Mouse (Mus musculus) embryo, embryonic 11.5 days (tissue): ENCODE results near the gene Fam227b.

Source experiments
- DNase-seq: peaks from one replicate; pipeline ENCODE4 v3.0.0-alpha.2; 2012; ENCODE audit warnings: low read depth, low spot score

Gene Fam227b

DNA sequence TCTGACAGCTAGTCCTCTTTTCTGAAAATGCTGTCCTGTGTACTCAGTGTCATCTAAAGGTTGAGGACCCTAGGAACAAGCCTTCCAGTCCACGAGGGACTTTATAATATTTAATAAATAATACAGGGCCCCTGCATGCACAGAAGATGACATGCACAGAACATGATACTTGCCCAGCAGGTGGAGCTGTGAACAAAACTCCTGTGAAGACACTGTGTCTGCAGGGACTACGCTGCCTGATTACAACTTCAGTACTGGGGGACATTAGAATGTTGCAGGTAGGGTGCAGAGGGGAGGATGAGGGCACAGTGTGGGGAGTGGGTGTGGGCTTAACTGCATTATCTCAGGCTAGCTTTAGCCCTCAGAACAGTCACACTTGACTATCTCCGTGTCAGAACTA is 145.7 kb downstream of the Fam227b start:
- DNase-seq, result peak; percentile 8

DNA sequence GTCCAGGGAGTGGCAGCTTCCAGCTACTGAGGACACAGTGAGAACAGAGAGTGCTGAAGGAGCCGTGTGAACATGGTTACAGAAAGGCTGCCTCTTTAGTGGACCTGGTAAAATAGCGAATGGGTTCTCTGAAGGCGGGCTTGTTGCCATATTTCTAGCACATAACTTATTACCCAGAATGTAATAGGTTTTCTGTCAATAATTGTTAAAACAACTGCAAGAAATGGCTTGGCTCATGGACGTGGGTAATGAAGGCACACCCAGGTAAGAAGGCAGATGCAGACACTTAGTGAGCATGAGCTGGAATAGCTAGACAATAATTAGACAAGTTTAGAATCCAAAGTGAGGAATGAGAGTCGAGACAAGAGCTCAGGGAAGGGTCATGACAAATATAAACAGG is 149.5 kb downstream of the Fam227b start:
- DNase-seq, result no peak

DNA sequence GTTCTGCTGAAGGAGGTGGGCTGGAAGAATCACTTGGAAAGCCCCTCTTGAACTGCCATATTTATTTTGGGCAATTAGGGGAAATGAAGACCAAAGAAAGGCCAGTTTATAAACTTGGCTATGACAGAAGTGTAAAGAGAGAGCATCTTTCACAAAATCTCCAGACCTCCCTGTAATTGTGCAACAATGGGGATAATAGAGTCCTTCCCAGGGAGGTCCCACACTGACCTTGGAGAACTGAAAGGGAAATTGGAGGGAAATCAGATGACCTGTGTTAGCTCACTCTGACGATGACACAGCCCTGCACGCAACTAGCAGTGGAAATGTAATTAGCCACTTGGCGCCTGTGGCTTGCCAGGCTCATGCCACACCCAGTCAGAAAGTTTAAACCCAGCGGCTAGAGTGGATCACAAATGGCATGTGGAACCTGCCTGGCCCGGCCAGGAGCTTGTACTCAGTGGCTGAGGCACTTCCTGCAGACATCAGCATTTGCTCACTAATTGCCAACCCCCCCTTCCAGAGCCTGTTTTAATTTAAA is 175.9 kb downstream of the Fam227b start:
- DNase-seq, result no peak

DNA sequence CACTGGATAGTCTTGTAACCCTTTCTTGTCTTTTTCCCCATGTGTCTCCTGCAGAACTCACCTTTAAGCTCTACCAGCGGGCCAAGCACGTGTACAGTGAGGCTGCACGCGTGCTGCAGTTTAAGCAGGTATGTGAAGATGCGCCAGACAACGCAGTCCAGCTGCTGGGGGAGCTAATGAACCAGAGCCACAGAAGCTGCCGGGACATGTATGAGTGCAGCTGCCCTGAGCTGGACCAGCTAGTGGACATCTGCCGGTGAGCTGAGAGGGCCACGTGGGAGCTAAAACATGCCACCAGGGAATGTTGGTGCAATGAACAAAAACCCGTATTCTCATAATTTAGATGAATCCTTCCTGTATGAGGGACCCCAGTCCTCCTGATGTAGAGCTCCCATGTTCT is 176.6 kb downstream of the Fam227b start:
- no peak for DNase-seq

DNA sequence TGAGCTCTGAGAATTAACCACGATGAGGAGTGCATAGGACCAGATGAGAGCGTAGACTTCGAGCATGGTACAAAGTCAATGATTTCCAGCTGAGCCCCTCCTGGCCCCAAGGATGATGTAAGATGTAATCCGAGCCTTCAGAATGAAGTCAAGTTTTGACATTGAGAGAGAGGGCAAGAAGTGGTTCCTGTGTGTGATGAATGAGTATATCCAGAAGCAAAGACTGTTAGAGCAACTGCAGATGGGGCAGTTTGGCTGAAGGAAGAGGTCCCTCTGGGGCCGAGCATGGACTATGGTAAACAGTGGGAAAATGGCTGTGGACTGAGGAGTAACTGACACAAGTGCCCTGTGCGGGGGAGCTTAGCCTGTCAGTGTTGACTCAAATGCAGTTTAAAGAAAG is 178.6 kb downstream of the Fam227b start:
- DNase-seq, result peak; percentile 17

DNA sequence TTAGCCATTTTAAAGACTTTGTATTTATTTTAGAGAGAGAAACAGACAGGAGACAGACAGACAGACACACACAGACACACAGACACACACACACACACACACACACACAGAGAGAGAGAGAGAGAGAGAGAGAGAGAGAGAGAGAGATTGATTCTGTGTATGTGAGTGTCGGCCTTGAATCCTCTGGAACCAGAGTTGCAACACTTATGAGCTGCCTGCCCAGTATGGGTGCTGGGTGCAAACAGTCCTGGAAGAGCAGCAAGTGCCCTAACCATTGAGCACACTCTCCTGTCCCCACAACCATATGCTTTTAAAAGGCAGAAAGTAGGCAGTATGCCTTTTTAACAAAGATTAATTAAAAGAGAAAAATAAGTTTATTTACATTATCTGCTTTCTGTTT is 183.0 kb downstream of the Fam227b start:
- DNase-seq, result no peak

DNA sequence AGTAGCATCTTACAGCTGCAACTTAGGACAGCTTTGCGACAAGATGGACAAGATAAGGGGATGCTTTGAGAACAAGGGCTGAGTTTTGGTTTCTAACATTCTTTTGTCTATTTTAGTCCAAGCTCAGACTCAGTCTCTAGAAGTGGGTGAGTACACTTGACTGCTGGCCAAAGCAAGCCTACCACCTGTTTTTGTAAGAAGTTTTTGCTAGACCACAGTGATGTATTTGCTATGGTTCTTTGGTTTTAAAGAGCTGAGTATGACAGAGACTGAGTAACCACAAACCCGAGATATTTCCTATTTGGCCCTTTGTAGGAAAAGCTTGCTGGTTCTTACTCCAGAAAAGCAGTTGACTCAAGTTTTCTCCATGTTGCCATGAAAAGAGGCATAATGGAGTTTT is 203.6 kb downstream of the Fam227b start:
- DNase-seq, result no peak

DNA sequence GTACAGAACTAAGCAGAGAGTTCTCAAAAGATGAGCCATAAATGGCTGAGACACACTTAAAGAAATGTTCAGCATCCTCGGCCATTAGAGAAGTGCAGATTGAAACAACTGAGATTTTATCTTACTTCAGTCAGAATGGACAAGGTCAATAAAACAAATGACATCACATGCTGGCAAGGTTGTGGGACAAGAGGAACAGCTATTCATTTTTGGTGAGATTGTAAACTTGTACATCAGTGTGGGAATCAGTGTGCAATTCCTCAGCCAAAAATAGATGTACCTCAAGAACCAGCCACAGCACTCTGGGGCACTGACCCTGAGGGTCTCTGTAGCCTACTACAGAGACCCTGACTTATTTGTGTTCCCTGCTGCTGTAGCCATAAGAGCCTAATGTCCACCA is 208.5 kb downstream of the Fam227b start:
- no peak for DNase-seq

DNA sequence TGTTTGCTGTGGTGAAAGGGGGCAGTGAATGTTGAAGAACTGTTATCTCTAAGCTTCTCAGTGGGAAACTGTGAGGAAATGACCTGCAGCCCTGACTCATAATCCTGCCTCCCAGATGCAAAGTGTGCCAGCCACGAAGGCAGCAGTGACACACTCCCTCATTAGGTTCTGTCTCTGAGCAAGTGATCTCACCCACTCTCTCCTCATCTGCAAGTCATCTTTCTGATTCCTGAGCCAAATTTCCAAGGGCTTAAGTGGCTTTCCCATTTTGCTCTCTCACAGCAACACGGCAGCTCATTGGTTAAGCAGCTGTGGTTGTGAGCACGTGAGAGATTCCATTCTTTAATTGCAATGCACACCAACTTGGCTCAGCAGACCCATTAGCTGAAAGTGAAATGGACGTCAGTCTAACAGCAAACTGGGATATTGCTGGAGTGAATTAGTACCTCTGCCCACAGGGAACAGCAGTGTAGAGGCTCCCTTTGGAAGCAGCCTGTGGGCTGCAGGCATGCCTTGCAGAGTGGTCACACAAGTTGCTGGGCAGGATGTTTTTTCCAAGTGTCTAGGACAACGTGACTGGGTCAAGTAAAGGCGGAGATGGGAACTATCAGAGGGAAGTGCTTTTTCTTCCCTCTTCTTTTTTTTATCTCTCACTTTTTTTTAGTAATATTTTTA is 210.6 kb downstream of the Fam227b start:
- DNase-seq, result no peak

DNA sequence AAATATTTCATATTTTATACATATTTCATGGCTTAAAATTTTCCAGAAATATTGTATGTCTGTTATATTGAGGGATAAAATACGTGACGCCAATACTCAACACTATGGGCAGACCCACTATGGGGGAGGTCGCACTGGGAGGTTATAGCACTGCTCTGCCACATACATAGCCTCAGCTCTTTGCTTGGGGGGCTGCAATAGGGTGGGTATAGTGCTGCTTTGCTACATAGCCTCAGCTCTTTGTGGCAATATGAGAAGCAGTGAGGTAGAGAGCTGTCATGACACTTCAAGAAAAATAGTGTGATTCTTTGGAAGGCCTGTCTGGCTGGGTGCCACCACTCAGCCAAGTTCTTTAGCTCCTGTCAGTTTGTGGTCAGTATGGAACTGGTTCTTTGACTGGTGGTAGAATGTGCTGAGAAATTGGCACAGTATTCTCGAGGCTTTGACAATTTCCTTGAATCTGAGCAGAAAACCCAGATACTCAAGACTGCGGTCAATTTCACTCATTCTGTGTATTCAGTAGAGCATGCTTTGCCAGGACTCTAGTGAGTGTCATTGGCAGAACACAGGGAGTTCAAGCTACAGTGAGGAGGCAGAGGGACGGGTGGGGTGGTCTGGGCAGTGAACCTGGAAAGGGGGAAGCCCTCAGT is 212.7 kb downstream of the Fam227b start:
- DNase-seq, result no peak

DNA sequence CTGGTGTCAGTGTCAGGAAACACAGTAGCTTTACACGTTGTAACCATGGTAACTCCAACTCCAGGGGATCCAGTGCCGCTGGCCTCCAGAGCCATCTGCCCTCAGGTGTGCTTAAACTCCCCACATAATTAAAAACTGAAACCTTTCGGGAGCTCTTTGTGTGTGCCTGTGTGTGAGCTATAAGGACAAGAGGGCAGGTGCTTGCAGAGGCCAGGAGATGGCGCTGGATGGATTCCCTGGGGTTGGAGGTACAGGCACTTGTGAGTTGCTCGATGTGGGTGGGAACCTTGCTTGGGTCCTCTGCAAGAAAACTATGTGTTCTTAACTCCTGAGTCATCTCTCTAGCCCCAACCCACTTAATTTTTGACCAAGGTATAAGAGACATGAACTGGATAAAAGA is 215.4 kb downstream of the Fam227b start:
- no peak for DNase-seq

DNA sequence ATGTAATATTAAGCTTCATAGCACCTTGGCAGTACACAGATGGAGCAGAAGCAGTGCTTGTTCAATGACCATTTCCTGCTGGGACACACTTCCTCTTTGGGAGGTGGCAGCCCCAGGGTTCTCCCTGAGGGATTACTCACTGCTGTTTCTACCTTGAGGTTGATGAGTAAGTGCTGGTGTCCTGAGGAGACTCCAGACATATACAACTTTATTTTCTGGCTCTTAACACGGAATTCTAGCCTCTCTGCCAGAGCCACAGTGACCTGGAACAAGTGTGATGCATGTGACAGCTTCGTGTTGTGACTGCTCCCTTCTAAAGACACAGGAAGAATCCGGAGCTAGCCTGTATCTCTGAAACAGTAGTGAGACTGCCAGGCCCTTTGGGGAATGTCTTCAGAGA is 217.8 kb downstream of the Fam227b start:
- DNase-seq, result no peak
